Mouse (Mus musculus) cerebellum, adult 2 months (tissue): ENCODE results near the gene Cop1.

Experiments
- CTCF ChIP-seq: fragments of 200-500 bp; IDR thresholded peaks from 2 replicates; pipeline ENCODE4 v1.5.1; 2011; ENCODE audit warnings: low read depth, mild to moderate bottlenecking, control low read depth, low read length, moderate library complexity, borderline replicate concordance; ENCODE audit not compliant: insufficient read depth
- POLR2A ChIP-seq: fragments of 200-500 bp; IDR thresholded peaks from 2 replicates; pipeline ENCODE4 v1.6.1; 2011; ENCODE audit warnings: low read length, control low read depth, borderline replicate concordance; ENCODE audit not compliant: insufficient read depth

GRCm38 (mm10) chr1:159211711-159212110 lies 20.4 kb upstream of the Cop1 start:
- TF ChIP-seq CTCF (no peak), POLR2A (no peak)
